Mouse (Mus musculus): Measurements from ENCODE around the gene 2700081O15Rik.

DNA sequence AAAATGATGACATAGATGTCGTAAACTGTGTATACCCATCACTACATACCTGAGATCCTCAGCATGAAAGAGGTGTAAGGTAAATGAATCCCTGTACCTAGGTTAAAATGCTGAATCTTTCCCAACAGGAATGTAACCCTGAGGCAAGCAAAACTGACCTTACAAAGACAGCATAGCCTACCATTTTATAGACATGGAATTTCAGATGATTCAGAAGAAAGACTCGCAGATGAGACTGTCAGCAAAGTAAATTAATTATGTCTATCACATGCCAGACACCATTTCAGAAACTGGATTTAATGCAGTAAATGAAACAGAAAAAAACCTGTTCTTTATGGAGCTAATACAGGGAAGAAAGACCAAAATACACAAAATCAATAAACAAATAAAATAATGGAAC is 41.9 kb downstream of the 2700081O15Rik start:
- TF ChIP-seq POLR2A (IDR thresholded peaks at IDR 0.05; ENCODE audit: low read depth, low read length) (no peak), CTCF (IDR thresholded peaks at IDR 0.05; ENCODE audit: borderline replicate concordance, insufficient read depth, low read length) (no peak)
